Mouse (Mus musculus) embryo, embryonic 9.5 days (tissue): ENCODE results near the gene Gpatch1.

Experiments used
- DNase-seq: peaks from one replicate; pipeline ENCODE4 v3.0.0-alpha.2; 2017; ENCODE audit errors: extremely low spot score

Gpatch1 gene

GRCm38 (mm10) chr7:35317729-35318609 lies at the start of gene Gpatch1:
Gene Gpatch1 (minus strand): TSS chr7:35318440.
- DNase-seq: peak; percentile 91

GRCm38 (mm10) chr7:35365161-35365910 lies 47.1 kb upstream of the Gpatch1 start:
- DNase-seq: no peak

- peak; percentile 38 for DNase-seq
Measured at GRCm38 (mm10) chr7:35362868-35363267, 44.6 kb upstream of the Gpatch1 start.

GRCm38 (mm10) chr7:35362253-35362652 lies 44.0 kb upstream of the Gpatch1 start:
- DNase-seq: no peak

GRCm38 (mm10) chr7:35357621-35358020 lies 39.4 kb upstream of the Gpatch1 start:
- DNase-seq: no peak

GRCm38 (mm10) chr7:35355303-35355872 lies 37.1 kb upstream of the Gpatch1 start:
- DNase-seq: no peak

GRCm38 (mm10) chr7:35353306-35353705 lies 35.1 kb upstream of the Gpatch1 start:
- DNase-seq: no peak

GRCm38 (mm10) chr7:35351155-35351554 lies 32.9 kb upstream of the Gpatch1 start:
- no peak for DNase-seq

GRCm38 (mm10) chr7:35349886-35350684 lies 31.8 kb upstream of the Gpatch1 start:
- no peak for DNase-seq

- DNase-seq: no peak
Measured at GRCm38 (mm10) chr7:35349022-35349421, 30.8 kb upstream of the Gpatch1 start.

GRCm38 (mm10) chr7:35347918-35348700 lies 29.9 kb upstream of the Gpatch1 start:
- no peak for DNase-seq

GRCm38 (mm10) chr7:35344785-35345330 lies 26.6 kb upstream of the Gpatch1 start:
- no peak for DNase-seq

GRCm38 (mm10) chr7:35342498-35342897 lies 24.3 kb upstream of the Gpatch1 start:
- no peak for DNase-seq

- DNase-seq: no peak
Measured at GRCm38 (mm10) chr7:35341282-35341681, 23.0 kb upstream of the Gpatch1 start.

GRCm38 (mm10) chr7:35340196-35340595 lies 22.0 kb upstream of the Gpatch1 start:
- DNase-seq: no peak

GRCm38 (mm10) chr7:35334527-35335452 lies 16.6 kb upstream of the Gpatch1 start:
- peak; percentile 45 for DNase-seq

- DNase-seq: peak; percentile 100
Measured at GRCm38 (mm10) chr7:35333692-35334526, 15.7 kb upstream of the Gpatch1 start, which contains the start of gene Rhpn2. Gene Rhpn2 (plus strand): TSS chr7:35334170.

GRCm38 (mm10) chr7:35333231-35333651 lies 15.0 kb upstream of the Gpatch1 start:
- DNase-seq: no peak
